Mouse (Mus musculus) T-helper 2 cell (primary cell): ENCODE measurements at regions not wholly inside any gene's neighbourhood (a gene's known extent, or its start where the extent isn't known, plus 50 kb on each side); places are given as distances from the start of the nearest gene placed in this dataset.

ENCODE experiments used
- in situ Hi-C: fragments of 300-600 bp; cut with MboI, MseI; formaldehyde crosslinking; loops from one replicate; pipeline ENCODE4 v1.15.1; 2025; ENCODE audit warnings: high pct_unique_total_duplicates

GRCm38 (mm10) chr2:179325242-179325641 lies 117.0 kb upstream of the Cdh4 start:
- in situ Hi-C loops, result no loop called here

DNA sequence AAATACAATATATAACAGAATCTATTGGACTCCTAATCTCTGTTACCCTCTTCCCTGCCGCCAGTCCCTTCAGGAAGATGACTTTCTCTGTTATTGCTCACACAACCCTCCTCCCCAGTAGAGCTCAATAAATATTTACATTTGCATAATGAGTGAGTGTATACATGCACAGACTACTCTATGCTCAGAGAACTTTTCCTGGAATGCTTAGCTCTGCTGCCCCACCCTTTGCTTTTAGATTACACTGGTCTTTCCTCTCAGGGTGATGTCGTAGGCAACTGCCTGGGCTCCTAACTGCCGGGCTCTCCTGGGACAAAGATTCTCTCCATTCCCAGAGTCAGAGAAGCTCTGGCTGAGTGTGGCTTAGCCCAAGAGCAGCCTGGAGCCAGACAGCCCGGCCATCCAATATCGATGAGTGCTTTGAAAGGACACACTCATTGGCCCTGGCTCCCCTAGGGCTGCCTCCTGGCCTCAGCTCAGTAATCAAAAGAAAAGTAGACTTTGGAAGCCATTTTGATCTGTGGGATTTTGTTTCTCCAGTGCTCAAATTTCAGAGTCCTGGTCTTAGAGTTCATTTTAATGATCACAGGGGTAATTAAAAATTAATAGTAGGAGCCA lies 109.2 kb upstream of the Cdh4 start:
- in situ Hi-C loops, result no loop called here

DNA sequence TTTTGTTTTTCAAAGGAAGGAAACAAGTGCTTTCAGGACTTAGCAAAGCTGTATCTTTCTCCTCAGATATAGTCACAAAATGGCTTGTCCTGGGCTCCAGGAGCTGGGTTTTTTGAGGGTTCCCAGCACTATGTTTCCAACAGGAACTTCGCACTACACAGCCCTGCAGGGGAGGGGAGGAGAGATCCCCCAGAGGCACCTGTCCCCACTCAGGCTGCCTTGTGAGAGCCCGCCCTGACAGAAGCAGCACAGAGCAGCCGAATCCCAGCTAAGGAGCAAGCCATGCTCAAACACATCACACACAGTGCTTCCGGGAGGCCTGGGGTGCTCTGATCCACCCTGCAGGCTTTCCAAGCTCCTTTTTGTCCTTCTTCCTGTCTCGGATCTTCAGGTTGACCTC lies 108.6 kb upstream of the Cdh4 start:
- in situ Hi-C loops, result no loop called here

DNA sequence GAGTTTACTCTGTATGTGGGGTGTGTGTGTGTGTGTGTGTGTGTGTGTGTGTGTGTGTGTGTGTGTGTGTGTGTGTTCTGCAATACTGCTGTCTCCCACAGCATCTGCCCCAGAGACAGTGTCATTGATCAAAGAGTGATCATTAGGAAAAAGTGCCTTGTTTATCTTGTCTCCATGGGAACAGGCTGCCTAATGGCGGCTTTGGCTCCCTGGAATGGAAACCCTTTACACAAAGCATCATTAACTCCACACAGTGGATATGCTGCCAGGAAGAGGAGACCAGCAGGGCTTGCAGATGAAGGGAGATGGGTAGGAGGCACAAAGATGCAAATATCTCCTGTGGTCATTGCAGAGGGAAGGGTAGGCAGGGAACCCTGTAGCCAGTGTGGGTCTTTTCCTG lies 106.0 kb upstream of the Cdh4 start:
- in situ Hi-C loops, result no loop called here

DNA sequence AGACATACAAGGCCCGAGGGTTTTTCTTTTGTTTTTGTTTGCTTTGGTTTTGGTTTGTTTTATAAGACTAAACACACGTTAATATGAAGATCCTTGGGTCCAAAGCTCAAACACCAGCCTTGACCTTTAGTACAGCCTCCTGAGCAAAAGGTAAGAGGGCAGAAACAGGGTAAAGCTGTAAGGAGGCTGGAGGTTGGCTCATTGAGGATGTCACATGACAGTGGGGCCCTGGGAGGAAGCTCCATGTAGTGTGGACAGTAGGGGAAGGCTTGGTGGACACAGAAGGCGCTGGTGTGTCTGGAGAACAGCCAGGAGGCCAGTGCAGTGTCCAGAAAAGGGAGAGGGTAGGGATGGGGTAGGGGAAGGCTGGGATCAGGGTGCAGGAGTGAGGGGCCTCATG lies 89.6 kb upstream of the Cdh4 start:
- in situ Hi-C loops, result no loop called here

GRCm38 (mm10) chr2:179354866-179355265 lies 87.4 kb upstream of the Cdh4 start:
- in situ Hi-C loops, result no loop called here

DNA sequence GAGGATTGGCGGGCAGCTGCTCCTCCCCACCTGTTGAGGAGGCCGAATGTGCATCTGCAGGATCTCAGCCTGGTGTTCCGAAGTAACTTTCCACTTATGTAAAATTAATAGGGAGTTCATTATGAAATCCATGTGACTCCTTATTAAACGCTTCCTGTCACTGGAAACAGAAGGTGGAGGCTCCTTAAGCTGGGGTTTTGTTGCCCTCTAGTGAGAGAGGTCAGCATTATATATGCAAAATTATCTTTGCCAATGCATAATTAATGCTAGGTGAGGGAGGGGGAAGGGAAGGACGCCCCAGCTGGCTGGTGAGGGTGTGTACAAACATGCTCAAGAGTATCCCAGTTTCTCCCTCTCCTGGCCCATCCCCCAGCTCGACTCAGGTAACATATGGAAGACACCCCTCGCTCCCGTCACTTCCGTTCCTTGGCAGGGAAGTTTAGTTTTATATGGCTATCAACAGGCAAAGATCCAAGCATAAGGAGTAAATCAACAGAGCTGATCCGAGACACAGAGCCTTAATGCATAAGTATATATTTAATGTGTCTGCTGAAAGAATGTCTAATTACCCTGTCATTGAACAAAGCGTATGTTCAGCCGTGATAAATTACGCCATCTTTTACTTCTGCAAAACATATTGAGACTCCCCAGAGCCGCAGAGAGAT lies 71.2 kb upstream of the Cdh4 start:
- in situ Hi-C loops, result no loop called here

- in situ Hi-C loops, result no loop called here
Measured at GRCm38 (mm10) chr2:179371553-179371952, 70.7 kb upstream of the Cdh4 start.

GRCm38 (mm10) chr2:179379691-179380443 lies 62.4 kb upstream of the Cdh4 start:
- in situ Hi-C loops, result no loop called here

DNA sequence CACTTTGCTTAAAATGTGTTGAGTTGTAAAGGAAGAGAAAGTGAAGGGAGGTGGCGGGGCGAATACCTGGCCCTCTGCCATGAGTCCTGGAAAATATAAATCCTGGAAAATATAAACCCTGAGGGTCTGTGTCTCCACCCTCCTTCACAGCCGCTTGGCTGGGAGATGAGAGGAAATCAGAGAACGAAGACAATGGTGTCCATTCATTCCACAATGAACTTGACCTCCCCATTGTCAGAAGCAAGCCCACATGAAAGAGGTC lies 61.9 kb upstream of the Cdh4 start:
- in situ Hi-C loops, result no loop called here

DNA sequence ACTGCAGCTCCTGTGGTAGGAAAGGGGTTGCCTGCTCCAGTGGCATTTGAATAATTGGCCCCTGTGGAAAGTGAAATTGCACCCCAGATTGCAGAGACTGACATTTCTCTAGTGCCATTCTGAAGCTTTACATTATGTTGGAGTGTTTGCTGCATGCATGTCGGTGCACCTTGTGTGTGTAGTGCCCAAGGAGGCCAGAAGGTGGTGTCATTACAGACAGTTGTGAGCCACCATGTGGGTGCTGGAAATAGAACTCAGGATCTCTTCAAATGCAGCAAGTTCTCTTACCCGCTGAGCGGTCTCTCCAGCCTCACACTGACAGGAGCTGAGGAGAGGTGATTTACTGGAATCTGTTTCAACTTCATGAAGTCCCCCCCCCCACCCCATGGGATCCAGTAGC lies 60.3 kb upstream of the Cdh4 start:
- in situ Hi-C loops, result no loop called here

- in situ Hi-C loops, result no loop called here
Measured at GRCm38 (mm10) chr2:179382594-179382993, 59.6 kb upstream of the Cdh4 start.

- in situ Hi-C loops, result no loop called here
Measured at GRCm38 (mm10) chr2:179386871-179387270, 55.4 kb upstream of the Cdh4 start.

DNA sequence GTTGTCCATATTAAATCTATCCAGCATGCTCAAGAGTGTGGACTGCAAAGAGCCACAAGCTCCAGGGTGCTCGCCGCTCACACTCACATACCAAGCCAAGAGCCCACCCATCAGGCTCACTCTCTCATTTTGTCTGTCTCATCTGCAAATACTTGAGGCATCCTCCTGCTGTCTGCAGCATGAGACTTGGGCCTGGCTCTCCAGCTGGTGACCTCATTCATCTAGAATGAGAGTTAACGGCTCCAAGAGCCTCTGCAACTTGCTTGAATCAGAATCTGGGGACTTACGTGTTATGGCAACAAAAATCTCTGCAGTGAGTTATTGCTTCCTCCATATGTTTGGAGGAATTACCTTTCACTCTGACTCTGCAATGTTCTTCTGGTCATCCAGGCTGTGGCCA lies 51.7 kb upstream of the Cdh4 start:
- in situ Hi-C loops, result no loop called here

GRCm38 (mm10) chr2:179390924-179391461 lies 51.2 kb upstream of the Cdh4 start:
- in situ Hi-C loops, result no loop called here
